Mouse (Mus musculus) CD4-positive, CD25-positive, alpha-beta regulatory T cell, adult 4 months (primary cell): ENCODE data around the gene Kcnn1. TPM values are rescaled to one million over a fixed set of nuclear protein-coding genes. Genes with fewer than 3 reads are reported as not detected.
A peak's percentile ranks its signal among the peaks of the same experiment; 100 is the strongest.
"Not testable (repeated sequence)": the region's sequence is repeated elsewhere in the genome, so short reads cannot be mapped to it uniquely, and the experiment has no call there.

Source experiments
- ATAC-seq: one replicate; pipeline ENCODE4 v1.8.0; 2017
- polyA plus RNA-seq, 2 experiments: library from polyadenylated mRNA; unstranded; fragments of 100-300 nt; shearing (Covaris generic); gene quantifications; one replicate each; pipeline ENCODE4 v1.2.1; 2017

Gene Kcnn1
- polyA plus RNA-seq, 2 experiments from 2014 or later = not detected

DNA sequence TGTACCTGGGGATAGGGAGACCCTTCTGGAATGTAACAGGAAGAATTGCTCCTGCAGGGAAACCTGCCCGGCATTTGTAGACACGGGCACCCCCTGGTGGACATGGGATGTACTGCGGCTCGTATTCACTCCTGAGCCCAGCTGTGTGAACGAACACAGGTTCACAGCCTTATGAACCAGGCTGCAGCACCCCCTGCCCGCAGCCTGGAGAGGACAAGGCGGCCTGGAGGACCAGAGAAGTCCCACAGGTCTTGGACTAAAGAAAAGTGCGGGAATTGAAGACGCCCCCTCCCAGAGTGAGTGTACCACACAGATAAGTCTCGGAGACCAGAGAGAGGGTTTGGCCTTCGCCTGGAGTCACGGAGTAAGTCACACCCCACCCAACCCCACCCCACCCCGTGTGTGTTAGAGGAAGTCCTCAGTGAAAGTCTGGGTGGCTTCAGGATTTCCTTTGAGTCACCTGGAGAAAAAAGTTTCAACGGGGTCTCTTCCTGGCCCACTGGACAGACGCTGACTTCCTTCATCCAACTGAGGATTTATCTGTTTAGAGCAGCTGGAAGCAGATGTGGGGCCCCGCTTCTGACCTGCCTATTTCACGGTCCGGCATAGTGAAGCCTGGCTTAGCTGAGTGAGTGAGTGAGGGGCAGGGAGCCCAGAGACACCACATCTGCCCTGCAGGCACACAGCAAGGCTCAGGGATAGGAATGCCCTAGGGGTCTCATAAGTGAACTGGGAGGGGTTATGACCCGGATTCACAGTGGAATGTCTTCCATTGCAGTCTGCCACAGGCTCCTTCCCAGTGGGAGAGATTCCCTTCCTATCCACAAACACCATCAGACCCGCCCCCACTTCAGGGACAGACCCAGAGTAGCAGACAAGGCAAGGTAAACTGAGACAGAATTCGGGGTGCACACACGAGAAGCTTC is 21.6 kb downstream of the Kcnn1 start:
- no peak for ATAC-seq

DNA sequence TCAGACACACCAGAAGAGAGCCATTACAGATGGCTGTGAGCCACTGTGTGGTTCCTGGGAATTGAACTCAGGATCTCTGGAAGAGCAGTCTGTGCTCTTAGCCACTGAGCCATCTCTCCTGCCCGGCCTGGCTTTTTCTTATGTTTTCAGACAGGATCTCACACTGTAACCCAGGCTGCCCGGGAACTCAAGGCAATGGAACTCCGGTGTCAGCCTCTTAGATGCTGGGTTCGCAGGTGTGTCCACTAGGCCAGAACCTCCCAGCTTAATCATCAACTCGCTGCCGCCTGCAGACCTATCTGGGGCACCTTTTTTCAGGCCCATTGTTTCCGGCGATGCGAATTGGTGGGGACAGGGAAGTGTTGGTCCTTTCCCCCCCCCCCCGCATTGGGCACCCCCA is 22.5 kb downstream of the Kcnn1 start:
- ATAC-seq = no peak

DNA sequence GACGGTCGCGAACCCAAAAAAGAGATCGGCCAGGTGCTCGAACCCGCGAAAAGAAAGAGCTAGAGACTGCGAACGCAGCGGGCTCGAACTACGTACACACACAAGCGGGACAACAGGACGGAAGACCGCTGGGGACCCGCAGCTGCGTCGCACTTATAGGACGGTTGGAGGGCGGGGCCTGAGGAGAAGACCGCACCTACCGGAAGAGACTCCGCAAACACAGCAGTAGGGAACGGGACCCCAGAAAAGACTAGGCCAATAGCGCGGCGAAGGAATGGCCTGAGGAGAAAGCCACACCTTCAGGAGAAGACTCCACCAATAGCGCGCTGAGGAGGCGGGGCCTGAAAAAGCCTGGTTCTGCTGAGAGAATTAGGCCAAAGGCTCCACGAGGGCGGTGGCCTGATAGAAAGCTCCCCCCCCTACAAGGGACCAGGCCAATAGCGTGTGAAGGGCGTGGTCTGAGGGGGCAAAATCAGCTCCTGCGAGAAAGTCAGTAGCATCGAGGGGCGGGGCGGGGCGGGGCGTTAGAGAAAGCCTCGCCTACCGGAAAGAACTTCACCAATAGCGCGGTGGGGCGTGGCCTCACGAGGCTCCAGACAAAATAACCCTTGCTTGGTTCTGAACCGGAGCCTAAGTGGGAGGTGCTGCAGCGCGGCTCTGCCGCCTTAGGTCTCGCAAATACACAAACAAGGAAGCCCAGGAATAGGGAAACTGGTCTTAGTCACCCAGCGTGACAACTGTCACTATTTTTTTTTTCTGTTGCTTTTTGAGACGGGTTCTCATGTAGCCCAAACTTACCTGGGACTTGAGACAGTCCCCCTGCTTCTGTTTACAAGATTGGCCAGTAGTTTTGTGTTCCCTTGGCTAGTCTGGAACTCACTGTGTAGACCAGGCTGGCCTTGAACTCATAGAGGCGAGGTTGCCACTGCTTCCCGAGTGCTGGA is 23.4 kb downstream of the Kcnn1 start, which contains the start of gene Arrdc2:
Gene Arrdc2, minus strand, starts transcription at position 313 of the 944 bp plus-strand sequence.
- peak; percentile 90 for ATAC-seq

DNA sequence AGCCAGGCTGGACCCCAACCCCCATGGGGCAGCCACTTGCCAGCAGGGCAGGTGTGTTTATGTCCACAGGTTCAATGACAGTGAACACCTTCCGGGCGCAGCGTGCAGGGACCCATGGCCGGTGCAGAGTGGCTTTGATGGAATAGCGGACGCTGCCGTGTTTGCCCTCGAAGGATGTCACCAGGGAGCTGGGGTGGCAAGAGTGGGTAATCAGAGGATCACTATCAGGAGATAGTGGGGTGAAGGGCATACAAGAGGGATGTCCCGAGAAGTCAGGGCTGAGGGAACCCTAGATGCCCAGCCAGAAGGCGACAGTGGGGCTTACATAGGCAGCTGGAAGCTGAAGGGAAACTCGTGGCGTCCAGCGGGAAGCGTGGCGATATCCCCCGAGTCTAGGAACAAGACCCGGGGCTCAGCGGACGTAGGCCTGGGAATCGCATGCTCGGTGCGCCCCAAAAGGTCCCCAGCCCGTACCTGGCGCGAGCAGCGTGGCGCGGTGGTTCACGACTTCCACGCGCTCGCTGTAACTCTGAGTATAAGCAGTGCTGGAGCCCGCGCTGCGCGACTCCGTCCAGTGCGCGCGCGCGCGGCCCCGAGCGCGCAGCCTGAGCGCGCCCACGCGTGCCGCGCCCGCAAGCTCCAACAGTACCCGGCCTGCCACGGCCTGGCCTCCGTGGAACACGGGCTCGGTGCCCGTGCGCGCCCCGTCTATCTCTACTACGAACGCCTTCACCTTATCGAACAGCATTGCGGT is 24.2 kb downstream of the Kcnn1 start:
- peak; percentile 27 for ATAC-seq

- no peak for ATAC-seq
Observed at GRCm38 (mm10) chr8:70836666-70837065, 26.4 kb downstream of the Kcnn1 start.

DNA sequence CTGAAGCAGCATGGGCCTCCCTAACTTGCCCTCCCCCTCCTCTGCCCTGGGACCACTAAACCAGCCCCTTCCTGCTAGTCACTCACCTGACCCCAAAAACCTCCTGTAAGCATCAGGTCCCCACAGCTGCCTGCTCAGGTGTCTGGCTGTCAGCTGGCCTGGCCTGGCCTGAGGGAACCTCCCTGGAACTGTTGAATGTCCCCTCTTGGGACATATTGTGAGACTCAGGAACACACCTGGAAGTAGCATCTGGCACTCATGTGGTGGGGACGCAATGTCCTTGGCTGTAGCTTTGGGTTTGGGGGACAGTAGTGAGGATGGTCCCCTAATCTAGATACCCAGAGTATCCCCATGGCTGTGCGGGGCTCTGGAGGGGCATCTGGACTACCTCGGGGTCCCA is 29.0 kb downstream of the Kcnn1 start:
- no peak for ATAC-seq

DNA sequence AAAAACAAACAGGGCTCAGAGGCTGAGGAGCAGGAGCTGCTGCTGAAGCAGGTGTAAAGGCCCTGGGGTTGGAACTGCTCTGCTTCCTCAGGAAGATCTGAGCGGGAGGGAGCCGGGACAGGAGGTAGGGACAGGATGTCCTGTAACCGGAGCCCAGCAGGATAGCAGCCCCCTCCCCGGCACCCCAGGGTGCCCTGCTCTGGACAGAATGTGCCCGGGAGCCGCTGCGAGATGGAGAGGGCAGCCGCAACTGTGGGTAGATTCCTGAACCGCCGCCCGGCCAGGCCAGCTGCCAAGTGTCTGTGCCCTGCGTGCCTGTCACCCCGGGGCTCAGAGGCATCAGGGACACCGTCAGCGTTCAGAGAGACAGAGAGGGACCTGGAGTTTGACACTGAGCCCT is 29.5 kb downstream of the Kcnn1 start:
- ATAC-seq = no peak

DNA sequence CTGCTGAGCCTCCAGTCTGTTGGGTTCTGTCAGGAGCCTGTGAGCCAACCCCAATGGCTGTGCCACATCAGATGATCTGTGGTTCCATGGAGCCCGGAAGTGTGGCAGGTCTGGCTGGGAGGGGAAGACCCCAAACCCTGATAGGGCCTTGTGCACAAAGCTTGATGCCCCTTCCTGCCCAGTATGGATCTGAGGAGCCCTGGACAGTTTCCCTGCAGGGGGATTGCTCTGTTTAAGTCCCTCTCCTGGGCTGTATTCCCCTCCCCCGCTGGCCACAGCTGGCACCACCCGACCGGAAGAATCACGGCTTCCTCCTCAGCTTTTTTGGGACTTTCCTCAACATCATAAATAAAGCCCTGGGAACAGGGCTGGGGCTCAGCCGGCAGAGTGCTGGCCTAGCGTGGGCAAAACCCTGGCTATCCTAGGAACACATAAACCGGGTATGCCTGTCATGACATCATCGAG is 30.0 kb downstream of the Kcnn1 start:
- ATAC-seq = peak; percentile 90

DNA sequence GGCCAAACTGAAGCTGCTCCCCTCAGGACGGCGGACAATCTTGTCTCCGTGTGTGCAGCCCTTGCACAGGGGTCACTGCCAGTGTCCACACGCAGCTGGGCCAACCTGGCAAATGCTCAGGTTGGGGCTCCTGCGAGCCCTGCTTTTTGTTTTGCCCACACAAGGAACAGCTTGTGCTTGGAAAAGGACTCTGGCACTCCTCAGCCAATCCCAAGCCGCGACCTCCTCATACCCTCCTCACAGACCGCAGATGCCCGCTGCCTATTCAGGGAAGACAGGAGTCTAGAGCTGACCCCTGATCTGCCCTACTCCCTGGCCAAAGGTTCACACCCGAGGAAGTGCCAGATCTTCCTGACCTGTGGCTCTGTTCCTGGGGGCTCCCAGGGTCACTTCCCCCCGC is 30.7 kb downstream of the Kcnn1 start:
- ATAC-seq = no peak

- no peak for ATAC-seq
Observed at GRCm38 (mm10) chr8:70831517-70831916, 31.5 kb downstream of the Kcnn1 start.

DNA sequence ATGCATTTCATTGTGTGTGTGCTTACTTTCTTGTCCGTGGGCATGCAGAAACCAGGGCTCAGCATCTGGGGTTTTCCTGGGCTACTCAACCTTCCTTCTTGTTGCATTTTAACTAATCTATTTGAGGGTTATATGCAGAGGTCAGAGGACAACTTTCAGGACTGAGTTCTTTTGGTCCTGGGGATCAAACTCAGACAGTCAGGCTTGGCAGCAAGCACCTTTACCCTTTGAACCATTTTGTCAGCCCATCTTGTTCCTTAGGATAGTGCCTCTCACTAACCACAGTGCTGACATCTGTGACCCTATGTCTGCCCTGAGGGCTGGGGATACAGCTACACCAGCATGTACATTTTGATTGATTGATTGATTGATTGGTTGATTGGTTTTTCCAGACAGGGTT is 35.3 kb downstream of the Kcnn1 start:
- no peak for ATAC-seq

DNA sequence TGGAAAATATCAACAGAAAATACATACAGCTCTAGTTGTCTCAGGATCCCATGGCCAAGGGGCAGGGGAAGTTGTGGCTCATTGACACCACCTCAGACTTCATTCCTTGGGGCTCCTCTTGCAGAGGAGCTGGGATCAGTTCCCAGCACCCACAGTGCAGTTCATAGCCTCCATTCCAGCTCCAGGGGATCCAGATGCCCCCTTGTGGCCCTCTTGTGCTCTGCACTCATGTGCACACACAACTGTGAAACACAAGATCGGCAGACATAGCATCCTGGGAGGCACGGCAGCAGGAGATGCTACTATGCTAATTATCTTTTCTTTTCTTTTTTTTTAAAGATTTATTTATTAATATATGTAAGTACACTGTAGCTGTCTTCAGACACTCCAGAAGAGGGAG is 36.0 kb downstream of the Kcnn1 start:
- no peak for ATAC-seq

GRCm38 (mm10) chr8:70825816-70826215 is 37.2 kb downstream of the Kcnn1 start:
- ATAC-seq = no peak

- no peak for ATAC-seq
Observed at GRCm38 (mm10) chr8:70823802-70824201, 39.3 kb downstream of the Kcnn1 start.

DNA sequence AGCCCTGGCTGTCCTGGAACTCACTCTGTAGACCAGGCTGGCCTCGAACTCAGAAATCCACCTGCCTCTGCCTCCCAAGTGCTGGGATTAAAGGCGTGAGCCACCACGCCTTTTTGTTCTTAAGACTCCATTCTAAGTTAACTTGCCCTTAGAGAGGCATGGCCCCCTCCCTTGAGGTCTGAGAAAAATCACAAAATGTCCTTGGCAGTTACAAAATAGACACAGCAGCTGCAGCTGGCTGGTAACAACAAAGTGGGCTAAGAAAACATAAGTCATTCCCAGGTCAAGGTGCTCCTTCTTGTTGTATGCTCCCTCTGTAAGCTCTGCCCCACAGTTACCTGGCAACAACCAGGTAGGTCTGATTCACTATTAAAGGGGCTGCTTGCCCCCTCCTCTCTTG is 40.5 kb downstream of the Kcnn1 start:
- ATAC-seq = not testable (repeated sequence)

DNA sequence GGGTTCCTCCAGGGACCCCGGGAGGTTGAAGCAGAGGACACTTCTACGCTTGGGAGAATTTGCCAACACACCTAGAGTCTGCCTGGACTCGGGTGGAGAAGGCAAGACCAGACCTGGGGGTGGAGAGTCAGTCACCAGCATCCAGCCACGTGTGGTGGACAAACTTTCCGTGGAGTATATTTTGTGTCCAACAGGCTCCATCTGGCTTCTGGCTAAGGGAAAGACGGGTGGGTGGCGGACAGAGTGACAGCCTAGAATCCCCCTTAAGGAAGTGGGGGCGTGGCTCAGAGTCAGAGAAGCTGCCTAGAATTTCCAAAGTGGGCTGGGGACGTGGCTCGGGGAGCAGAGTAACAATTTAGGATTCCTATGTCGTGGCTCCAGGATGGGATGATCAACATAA is 41.1 kb downstream of the Kcnn1 start:
- ATAC-seq = no peak

- peak; percentile 79 for ATAC-seq
Observed at GRCm38 (mm10) chr8:70821399-70821962, 41.6 kb downstream of the Kcnn1 start.

GRCm38 (mm10) chr8:70820101-70820935 is 42.7 kb downstream of the Kcnn1 start:
- no peak for ATAC-seq

DNA sequence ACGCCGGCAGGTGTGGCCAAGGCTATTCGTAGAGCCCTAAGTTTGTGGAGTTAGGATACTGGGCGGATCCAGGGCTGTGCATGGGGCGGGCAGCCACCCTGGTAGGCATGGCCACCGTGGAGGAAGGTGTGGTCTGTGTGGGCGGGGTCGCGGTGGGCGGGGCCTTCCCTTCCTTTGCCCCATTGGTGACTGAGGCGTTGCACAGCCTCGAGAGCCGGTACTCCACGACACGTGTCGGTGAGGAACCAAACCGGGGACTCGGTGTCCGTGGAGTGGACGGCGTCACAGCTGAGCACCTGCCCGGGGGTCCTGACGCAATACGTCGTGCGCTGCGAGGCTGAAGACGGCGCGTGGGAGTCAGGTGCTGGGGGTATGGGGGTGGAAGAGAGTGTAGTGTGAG is 46.4 kb downstream of the Kcnn1 start:
- ATAC-seq = no peak

- ATAC-seq = no peak
Observed at GRCm38 (mm10) chr8:70812885-70813284, 50.2 kb downstream of the Kcnn1 start.

DNA sequence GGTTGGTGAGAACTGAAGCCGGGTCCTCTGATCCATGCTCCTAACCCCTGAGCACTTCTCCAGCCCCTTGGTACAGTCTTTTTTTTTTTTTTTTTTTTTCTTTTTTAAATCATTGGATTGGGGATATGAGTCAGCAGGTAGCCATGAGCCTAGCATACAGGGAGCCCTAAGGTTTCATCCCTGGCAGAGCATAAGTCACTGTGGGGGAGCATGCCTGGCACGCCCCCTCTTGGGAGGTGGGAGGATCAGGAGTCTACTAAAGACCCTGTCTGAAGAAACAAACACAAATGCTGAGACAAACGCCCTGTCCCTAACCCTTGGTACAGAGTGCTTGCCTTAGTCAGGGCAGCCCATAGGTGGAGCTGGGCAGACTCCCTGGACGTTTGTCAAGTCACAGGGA is 51.0 kb downstream of the Kcnn1 start:
- no peak for ATAC-seq
